Mouse (Mus musculus) heart, embryonic 14.5 days (tissue): ENCODE data around the gene Vps26c. TPM values are rescaled to one million over a fixed set of nuclear protein-coding genes. Genes with fewer than 3 reads are reported as not detected.

Source experiments
- ATAC-seq: fragments of 200-750 bp; cut with Nextera tagmentation; 2 replicates; pipeline ENCODE4 v1.8.0; 2017; ENCODE audit warnings: low read depth, moderate TSS enrichment; ENCODE audit not compliant: insufficient number of reproducible peaks, insufficient read depth, low FRiP score
- H3K27ac ChIP-seq, 2 experiments: fragments of 200-500 bp in 1 of 2; fragments of 300-500 bp in 1 of 2; sonication (generic) in 1 of 2; replicated peaks in 1 of 2; 2 replicates each; pipeline ENCODE4 v1.5.1; 2012 to 2014; ENCODE audit warnings: low read depth in 2 of 2, low read length in 2 of 2, control low read depth in 1 of 2, mild to moderate bottlenecking in 1 of 2, mixed read lengths in 1 of 2; ENCODE audit not compliant: control insufficient read depth in 1 of 2, insufficient read depth in 1 of 2
- H3K27me3 ChIP-seq: fragments of 300-500 bp; sonication (generic); 2 replicates; pipeline ENCODE4 v1.6.1; 2014; ENCODE audit warnings: mild to moderate bottlenecking, low read length, control low read depth; ENCODE audit not compliant: control insufficient read depth, insufficient read depth
- H3K36me3 ChIP-seq: fragments of 300-500 bp; sonication (generic); 2 replicates; pipeline ENCODE4 v1.6.1; 2014; ENCODE audit warnings: mild to moderate bottlenecking, control low read depth, low read length, mixed read lengths; ENCODE audit not compliant: control insufficient read depth, insufficient read depth
- H3K4me1 ChIP-seq, 2 experiments: fragments of 200-500 bp in 1 of 2; fragments of 300-500 bp in 1 of 2; sonication (generic) in 1 of 2; 2 replicates each; pipeline ENCODE4 v1.6.1; 2012 to 2014; ENCODE audit warnings: low read length in 2 of 2, control low read depth in 1 of 2, mixed read lengths in 1 of 2; ENCODE audit not compliant: control insufficient read depth in 2 of 2, insufficient read depth in 2 of 2
- H3K4me2 ChIP-seq: fragments of 300-500 bp; sonication (generic); 2 replicates; pipeline ENCODE4 v1.6.1; 2014; ENCODE audit warnings: mild to moderate bottlenecking, low read length
- H3K4me3 ChIP-seq, 2 experiments: fragments of 200-500 bp in 1 of 2; fragments of 300-500 bp in 1 of 2; sonication (generic) in 1 of 2; 2 replicates each; pipeline ENCODE4 v1.5.1; 2012 to 2014; ENCODE audit warnings: low read length in 2 of 2, mild to moderate bottlenecking in 2 of 2, control low read depth in 1 of 2, low read depth in 1 of 2, moderate library complexity in 1 of 2; ENCODE audit not compliant: control insufficient read depth in 1 of 2, insufficient read depth in 1 of 2
- H3K9ac ChIP-seq: fragments of 300-500 bp; sonication (generic); 2 replicates; pipeline ENCODE4 v1.6.1; 2014; ENCODE audit warnings: mild to moderate bottlenecking, low read length
- H3K9me3 ChIP-seq: fragments of 300-500 bp; sonication (generic); 2 replicates; pipeline ENCODE4 v1.6.1; 2016; ENCODE audit warnings: low read length, control low read depth; ENCODE audit not compliant: control insufficient read depth
- WGBS: fragments of 180-500 bp; shearing (Covaris S2); extraction: QIAGEN DNeasy Blood & Tissue Kit; methylation state at CpG from one replicate; pipeline ENCODE4 v1.1.7; 2014; 5-methylcytosine and 5-hydroxymethylcytosine counted together
- polyA plus RNA-seq: library from polyadenylated mRNA; unstranded; fragments of >200 nt; fragmentation: Nextera tagmentation; extraction: Ambion mirVana; gene quantifications from 2 replicates; pipeline ENCODE4 v1.2.1, GENCODE M21; 2014

The Vps26c gene
- polyA plus RNA-seq: 49.4 and 56.3 TPM in 2 replicates

GRCm38 (mm10) chr16:94526344-94527151 is at the start of gene Vps26c:
Gene Vps26c, minus strand, starts transcription at chr16:94526830.
- peak within 1 kb of the TSS; percentile 86 for H3K9ac ChIP-seq
- WGBS: under 1% methylated on average over 92 of the region's 93 CpGs
- no peaks in the 10 kb centered on the region for H3K36me3 ChIP-seq
- H3K4me3 ChIP-seq: peak within 1 kb of the TSS; percentile 77 to 81
- no peaks in the 10 kb centered on the region for H3K27me3 ChIP-seq
- H3K9me3 ChIP-seq: no peaks in the 10 kb centered on the region
- H3K4me1 ChIP-seq: peaks cover 6 to 28% of the 10 kb centered on the region in 2 experiments
- peak within 1 kb of the TSS; percentile 96 to 98 for H3K27ac ChIP-seq
- ATAC-seq: peak; percentile 90
- peak within 1 kb of the TSS; percentile 81 for H3K4me2 ChIP-seq

DNA sequence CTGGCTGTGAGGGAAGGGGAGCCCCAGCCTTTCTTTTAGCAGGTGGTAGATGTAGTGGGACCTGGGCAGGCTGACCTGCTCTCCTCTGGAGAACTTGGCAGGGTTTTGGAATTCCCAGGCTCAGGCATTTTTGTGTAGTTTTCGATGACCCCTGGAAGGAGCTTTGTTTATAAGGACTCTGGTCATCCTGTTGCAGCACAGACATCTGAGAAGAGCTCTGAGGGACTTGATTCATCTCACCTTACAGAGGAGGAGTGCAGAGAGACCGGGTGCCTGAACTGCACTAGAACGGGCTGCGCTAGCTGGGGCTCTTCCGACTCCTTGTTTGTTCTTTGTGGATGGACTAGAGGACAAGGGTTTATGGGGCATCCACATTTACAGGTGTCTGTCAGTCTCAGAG is 49.1 kb upstream of the Vps26c start:
- 0 out of 2 replicates have a peak overlapping the region, but pooled peaks have one; percentile 13 for H3K9ac ChIP-seq
- peaks cover 18 to 79% of the 10 kb centered on the region in 2 experiments for H3K4me1 ChIP-seq
- no peaks in the 10 kb centered on the region for H3K9me3 ChIP-seq
- H3K36me3 ChIP-seq: no peaks in the 10 kb centered on the region
- WGBS: 50% methylated on average over 5 of the region's 5 CpGs
- no peak overlapping the region for H3K27ac ChIP-seq
- no peak overlapping the region for H3K4me3 ChIP-seq
- ATAC-seq: no peak
- H3K27me3 ChIP-seq: no peaks in the 10 kb centered on the region
- H3K4me2 ChIP-seq: no peak overlapping the region

DNA sequence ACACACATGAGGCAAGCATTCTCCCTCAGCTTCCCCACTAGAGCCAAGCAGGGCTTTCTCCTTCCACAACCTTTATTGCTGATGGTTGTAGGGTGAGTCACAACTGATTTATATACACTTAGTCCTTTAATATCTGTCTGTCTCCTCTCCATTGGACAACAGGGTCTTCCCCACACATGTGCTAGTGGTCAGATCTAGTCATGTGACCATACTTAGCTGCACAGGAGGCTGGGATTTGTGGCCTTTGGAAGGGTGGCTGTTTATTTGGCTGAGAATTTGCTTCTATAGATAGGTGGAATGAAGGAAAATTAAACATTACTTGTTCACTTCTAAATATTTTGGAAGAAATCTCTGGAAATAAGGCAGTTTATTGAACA is 48.1 kb upstream of the Vps26c start:
- H3K9ac ChIP-seq: no peak overlapping the region
- no peak overlapping the region for H3K4me3 ChIP-seq
- no peaks in the 10 kb centered on the region for H3K9me3 ChIP-seq
- H3K27ac ChIP-seq: no peak overlapping the region
- H3K4me1 ChIP-seq: peaks cover 15 to 71% of the 10 kb centered on the region in 2 experiments
- H3K27me3 ChIP-seq: no peaks in the 10 kb centered on the region
- H3K4me2 ChIP-seq: no peak overlapping the region
- no peaks in the 10 kb centered on the region for H3K36me3 ChIP-seq
- no peak for ATAC-seq

GRCm38 (mm10) chr16:94574025-94574717 is 47.5 kb upstream of the Vps26c start:
- Histone ChIP-seq H3K4me2 (no peak overlapping the region), H3K9ac (no peak overlapping the region), H3K27ac (no peak overlapping the region), H3K4me3 (no peak overlapping the region), H3K9me3 (no peaks in the 10 kb centered on the region), H3K27me3 (no peaks in the 10 kb centered on the region), H3K4me1 (peaks cover 15 to 66% of the 10 kb centered on the region in 2 experiments), H3K36me3 (no peaks in the 10 kb centered on the region)
- WGBS: 56% methylated on average over 3 of the region's 3 CpGs
- ATAC-seq: no peak

DNA sequence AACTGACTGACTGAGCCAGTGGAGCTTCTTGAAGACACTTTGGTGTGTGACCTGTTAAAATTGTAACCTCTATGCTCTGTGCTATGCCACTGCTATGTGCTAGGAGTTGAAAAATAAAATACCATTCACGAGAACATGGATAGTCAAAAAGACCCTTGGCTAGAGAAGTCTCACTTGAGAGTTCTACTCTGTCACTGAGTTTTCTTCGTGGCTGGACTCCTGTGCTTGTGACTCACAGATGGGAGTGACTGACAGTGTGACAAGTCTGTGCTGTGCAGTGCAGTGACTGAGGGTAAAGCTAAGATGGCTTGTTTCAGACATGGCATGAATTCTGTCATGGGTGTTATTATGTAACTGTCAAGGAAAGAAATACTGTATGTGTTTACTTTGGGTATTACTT is 45.8 kb upstream of the Vps26c start:
- Histone ChIP-seq H3K9me3 (no peaks in the 10 kb centered on the region), H3K36me3 (no peaks in the 10 kb centered on the region), H3K9ac (peak overlapping the region; percentile 61), H3K4me2 (peak overlapping the region; percentile 67), H3K27ac (peak overlapping the region; percentile 1 to 12; a peak in 2 of 4 replicates), H3K27me3 (no peaks in the 10 kb centered on the region), H3K4me1 (peaks cover 15 to 61% of the 10 kb centered on the region in 2 experiments), H3K4me3 (0 out of 4 replicates have a peak overlapping the region, but pooled peaks of 1 of the 2 experiments have one; percentile 21)
- 15% methylated on average over 2 of the region's 2 CpGs for WGBS
- ATAC-seq: no peak

DNA sequence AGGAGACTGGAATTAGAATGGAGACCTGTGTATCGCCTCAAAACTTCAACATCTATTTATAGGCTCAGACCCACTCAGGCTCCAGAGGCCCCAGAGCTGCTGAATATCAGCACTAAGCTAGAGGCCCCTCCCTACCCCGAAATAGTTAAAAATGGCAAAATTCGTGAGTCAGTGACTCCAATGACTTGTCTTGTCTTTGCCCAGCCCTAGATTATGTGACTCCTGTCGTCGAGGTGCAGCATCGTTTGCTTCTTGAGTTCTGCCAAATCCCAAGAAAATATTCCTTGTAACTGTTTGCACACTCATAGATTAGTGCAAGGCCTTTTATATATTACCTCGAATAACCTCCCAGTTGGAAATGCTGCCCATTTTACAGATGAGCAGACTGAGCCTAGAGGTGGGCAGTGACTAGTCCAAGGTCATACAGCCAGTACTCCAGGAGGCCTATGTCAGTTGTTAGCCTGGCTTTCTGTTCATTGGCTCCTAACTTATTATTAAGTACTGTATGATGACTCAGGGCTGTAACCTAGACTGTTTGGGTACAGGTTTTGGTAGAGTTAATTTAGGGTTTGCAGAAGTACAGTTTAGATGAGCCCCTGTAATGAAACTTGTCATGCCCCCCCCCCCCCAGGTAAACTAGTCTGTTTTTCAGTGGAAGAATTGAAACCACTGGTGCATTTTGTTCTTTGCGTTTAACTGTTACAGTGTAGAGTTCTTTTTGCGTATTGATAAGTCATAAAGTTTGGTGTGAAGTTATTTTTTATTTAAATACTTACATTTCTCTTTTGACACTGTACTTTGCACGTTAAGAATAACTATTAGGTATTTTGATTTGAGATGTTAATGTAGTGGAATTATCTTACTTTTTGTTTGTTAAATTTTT is 44.7 kb upstream of the Vps26c start:
- ATAC-seq: no peak
- WGBS: 21% methylated on average over 10 of the region's 10 CpGs
- no peaks in the 10 kb centered on the region for H3K36me3 ChIP-seq

More for the DNA sequence above, 44.7 kb upstream of the Vps26c start:
- Histone ChIP-seq H3K9me3 (no peaks in the 10 kb centered on the region), H3K9ac (peak overlapping the region; percentile 100), H3K4me2 (peak overlapping the region; percentile 67), H3K4me3 (peak overlapping the region; percentile 70 to 92), H3K27ac (peak overlapping the region; percentile 99 to 100), H3K27me3 (no peaks in the 10 kb centered on the region), H3K4me1 (peaks cover 13 to 52% of the 10 kb centered on the region in 2 experiments)
